Mouse (Mus musculus) MEL (cell line): ENCODE results near the gene Mrtfb.

Experiments
- CHD2 ChIP-seq: IDR thresholded peaks from 2 replicates; pipeline ENCODE4 v1.6.1; 2011; ENCODE audit warnings: low read length, improper control_type of control experiment
- CTCF ChIP-seq, 3 experiments: IDR thresholded peaks in 2 of 3; conservative IDR thresholded peaks in 1 of 3; 2 replicates each; pipeline ENCODE4 v1.5.1; 2011 to 2012; ENCODE audit warnings: low read length in 3 of 3, low read depth in 2 of 3, mild to moderate bottlenecking in 2 of 3, improper control_type of control experiment in 1 of 3, inconsistent platforms in 1 of 3, mixed read lengths in 1 of 3, moderate library complexity in 1 of 3; ENCODE audit not compliant: control insufficient read depth in 1 of 3, insufficient read depth in 1 of 3, poor library complexity in 1 of 3, severe bottlenecking in 1 of 3
- EP300 ChIP-seq, 2 experiments: IDR thresholded peaks; 2 replicates each; pipeline ENCODE4 v1.6.1; 2011; ENCODE audit warnings: improper control_type of control experiment in 2 of 2, low read length in 2 of 2, low read depth in 1 of 2, mild to moderate bottlenecking in 1 of 2
- MAFK ChIP-seq: IDR thresholded peaks from 2 replicates; pipeline ENCODE4 v1.6.1; 2011; ENCODE audit warnings: low read depth, mild to moderate bottlenecking, low read length, improper control_type of control experiment, borderline replicate concordance
- MYB ChIP-seq: IDR thresholded peaks from 2 replicates; pipeline ENCODE4 v1.6.1; 2011; ENCODE audit warnings: mild to moderate bottlenecking, low read depth, low read length, improper control_type of control experiment
- NRF1 ChIP-seq: IDR thresholded peaks from 2 replicates; pipeline ENCODE4 v1.6.1; 2014; ENCODE audit warnings: low read depth, mild to moderate bottlenecking, inconsistent platforms, low read length, improper control_type of control experiment, moderate library complexity; ENCODE audit not compliant: poor library complexity, insufficient read depth, severe bottlenecking
- POLR2A ChIP-seq, 2 experiments: IDR thresholded peaks; 2 replicates each; pipeline ENCODE4 v1.6.1; 2011 to 2012; ENCODE audit warnings: low read length in 2 of 2, mild to moderate bottlenecking in 2 of 2, control low read depth in 1 of 2, improper control_type of control experiment in 1 of 2, low read depth in 1 of 2, moderate library complexity in 1 of 2; ENCODE audit not compliant: control insufficient read depth in 1 of 2, insufficient read depth in 1 of 2, poor library complexity in 1 of 2
- UBTF ChIP-seq: IDR thresholded peaks from 2 replicates; pipeline ENCODE4 v1.6.1; 2012; ENCODE audit warnings: low read depth, mild to moderate bottlenecking, inconsistent platforms, low read length, improper control_type of control experiment, moderate library complexity, borderline replicate concordance; ENCODE audit not compliant: insufficient read depth
- ZKSCAN1 ChIP-seq: IDR thresholded peaks from 2 replicates; pipeline ENCODE4 v1.6.1; 2012; ENCODE audit warnings: low read depth, mild to moderate bottlenecking, inconsistent platforms, low read length, improper control_type of control experiment, moderate library complexity

DNA sequence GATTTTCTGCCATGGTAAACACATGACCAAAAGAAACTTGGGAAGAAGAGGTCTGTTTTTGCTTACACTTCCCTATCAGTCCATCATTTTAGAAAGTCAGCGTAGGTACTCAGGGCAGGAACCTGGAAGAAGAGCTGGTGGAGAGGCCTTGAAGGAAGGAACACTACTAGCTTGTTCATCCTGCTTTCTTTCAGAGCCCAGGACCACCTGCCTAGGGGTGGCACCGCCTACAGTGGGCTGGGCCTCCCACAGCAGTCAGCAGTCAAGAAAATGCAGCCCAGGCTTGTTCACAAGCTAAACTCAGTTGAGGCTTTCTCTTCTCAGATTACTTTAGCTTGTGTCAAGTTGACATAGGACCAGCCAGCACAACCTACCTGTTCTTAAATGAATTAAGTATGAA, 2.7 kb downstream of the Mrtfb start:
- TF ChIP-seq ZKSCAN1 = no peak
- no peak for TF ChIP-seq UBTF
- no peak for TF ChIP-seq NRF1
- TF ChIP-seq EP300 (IDR thresholded peaks at IDR 0.05; ENCODE audit: low read depth in 1 of 2, low read length in 2 of 2) = no peak
- TF ChIP-seq MAFK = no peak
- no peak for TF ChIP-seq CTCF (IDR thresholded peaks at IDR 0.05 in 2 of 3, conservative IDR thresholded peaks at IDR 0.05 in 1 of 3; ENCODE audit: control insufficient read depth in 1 of 3, insufficient read depth in 1 of 3, low read depth in 2 of 3, low read length in 3 of 3, poor library complexity in 1 of 3, severe bottlenecking in 1 of 3)
- no peak for TF ChIP-seq MYB
- TF ChIP-seq POLR2A (IDR thresholded peaks at IDR 0.05; ENCODE audit: control insufficient read depth in 1 of 2, insufficient read depth in 1 of 2, low read depth in 1 of 2, low read length in 2 of 2, poor library complexity in 1 of 2) = no peak
- TF ChIP-seq CHD2 = no peak
